Comparison of ENCODE assay signal across 8 mouse cellular contexts in the genomic region with DNA sequence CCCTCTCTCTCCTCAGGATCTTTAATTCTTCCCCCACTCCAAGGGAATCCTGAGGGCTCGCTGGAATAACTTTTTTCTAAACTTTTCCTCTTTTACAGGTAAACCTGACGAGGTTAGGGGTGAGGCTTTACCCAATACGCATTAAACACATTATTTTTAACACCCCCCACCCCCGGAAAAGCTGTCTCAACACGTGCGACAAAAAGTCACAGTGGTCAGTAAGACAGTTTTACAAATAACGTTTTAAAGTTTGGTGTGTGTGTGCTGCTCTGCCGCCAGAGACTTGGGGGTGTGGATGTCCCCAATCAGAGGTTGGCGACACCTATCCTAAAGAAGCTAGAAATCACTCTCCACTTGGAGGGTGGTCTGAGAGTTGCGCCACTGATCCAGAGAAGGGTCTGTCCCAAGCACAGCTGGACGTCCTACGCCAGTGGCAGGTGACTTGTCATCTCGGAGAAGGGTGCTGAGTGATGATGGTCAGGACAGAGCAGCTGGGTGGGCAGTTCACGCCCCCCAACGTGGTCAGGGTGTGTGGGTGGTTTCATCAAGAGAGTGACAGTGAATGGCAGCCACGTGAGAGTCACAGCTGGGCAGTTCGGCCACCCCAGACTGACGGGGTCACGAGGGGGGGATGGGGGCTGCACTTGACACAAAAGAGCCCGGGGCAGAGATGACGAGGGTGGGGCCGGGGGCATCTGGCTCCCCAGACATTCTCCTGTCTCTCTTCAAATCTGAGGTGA. TPM values are rescaled to one million over a fixed set of nuclear protein-coding genes. Genes with fewer than 3 reads are reported as not detected.
DNase-seq lines count a peak whose midpoint lies in the region; ATAC-seq and TF ChIP-seq lines count a peak whose summit lies in the region.

No protein-coding gene starts in this region.

- H3K27ac ChIP-seq in neural tube, embryonic 11.5 days (ENCODE audit: low read depth, low read length) = peak overlapping the region; percentile 100
- H3K27ac ChIP-seq in bone marrow macrophage, adult 2 months (ENCODE audit: insufficient read depth, low read depth, low read length) = peak overlapping the region; percentile 92
- peak overlapping the region; percentile 100 for H3K27ac ChIP-seq in stomach, postnatal 0 days (replicated peaks)

- H3K4me2 ChIP-seq in neural tube, embryonic 11.5 days (ENCODE audit: low read depth) = peak overlapping the region; percentile 84
- H3K4me2 ChIP-seq in stomach, postnatal 0 days (replicated peaks; ENCODE audit: low read depth) = peak overlapping the region; percentile 96

- no peak for DNase-seq in neural tube, embryonic 11.5 days (ENCODE audit: low spot score)
- no peak for DNase-seq in neural tube, embryonic 10.5 days (ENCODE audit: extremely low spot score, low spot score)
- peak; percentile 15 to 19 for DNase-seq in frontal cortex, postnatal 36 days (ENCODE audit: low spot score in 2 of 2)
- DNase-seq in kidney, adult 9 months = peak; percentile 63
- peak; percentile 48 for DNase-seq in lung, postnatal 36 days
- DNase-seq in stomach, postnatal 0 days (ENCODE audit: low spot score) = peak; percentile 45
- no peak for DNase-seq in left cerebral cortex, postnatal 25 days (ENCODE audit: low spot score in 2 of 2)

- peaks cover 3% of the 10 kb centered on the region; the same call in 1 of the 2 replicates for H3K36me3 ChIP-seq in neural tube, embryonic 11.5 days (ENCODE audit: control insufficient read depth, insufficient read depth, low read length)
- H3K36me3 ChIP-seq in stomach, postnatal 0 days (ENCODE audit: control insufficient read depth, insufficient read depth, low read length) = 0 out of 2 replicates have a peak, but pooled peaks cover 2% of the 10 kb centered on the region

- no peaks in the 10 kb centered on the region for H3K27me3 ChIP-seq in neural tube, embryonic 11.5 days (ENCODE audit: control insufficient read depth, insufficient read depth, low read length)
- no peaks in the 10 kb centered on the region for H3K27me3 ChIP-seq in stomach, postnatal 0 days (ENCODE audit: control insufficient read depth, insufficient read depth, low read length)

- TF ChIP-seq POLR2A in bone marrow macrophage, adult 2 months (IDR thresholded peaks at IDR 0.05; ENCODE audit: borderline replicate concordance, low read depth, low read length) = no peak

- intact Hi-C loops in left cerebral cortex, postnatal 25 days (cut with DNase I) = loop anchor here (2.0 to 5.0 kb wide), 3 partner anchors 45 to 270 kb away; a partner anchor contains a TSS

- H3K9me3 ChIP-seq in neural tube, embryonic 11.5 days (ENCODE audit: control insufficient read depth, low read length) = no peaks in the 10 kb centered on the region
- no peaks in the 10 kb centered on the region for H3K9me3 ChIP-seq in stomach, postnatal 0 days (ENCODE audit: control insufficient read depth, low read length)

- 0 out of 2 replicates have a peak, but pooled peaks have one; percentile 25 for ATAC-seq in neural tube, embryonic 11.5 days (ENCODE audit: insufficient read depth, low FRiP score, low TSS enrichment)
- no peak for ATAC-seq in stomach, postnatal 0 days (ENCODE audit: low FRiP score, low TSS enrichment)

- peak overlapping the region; percentile 99 for H3K9ac ChIP-seq in neural tube, embryonic 11.5 days (ENCODE audit: low read length)
- H3K9ac ChIP-seq in stomach, postnatal 0 days (ENCODE audit: low read length) = peak overlapping the region; percentile 99

- no peak for TF ChIP-seq CTCF in bone marrow macrophage, adult 2 months (IDR thresholded peaks at IDR 0.05; ENCODE audit: low read depth, low read length)
- no peak for TF ChIP-seq CTCF in stomach, postnatal 0 days (IDR thresholded peaks at IDR 0.05; ENCODE audit: low read depth)

- TF ChIP-seq EP300 in stomach, postnatal 0 days (optimal IDR thresholded peaks at IDR 0.05) = no peak

- peak overlapping the region; percentile 96 for H3K4me3 ChIP-seq in neural tube, embryonic 11.5 days (ENCODE audit: low read depth, low read length)
- peak overlapping the region; percentile 78 for H3K4me3 ChIP-seq in bone marrow macrophage, adult 2 months (ENCODE audit: insufficient read depth, low read length)
- peak overlapping the region; percentile 98 for H3K4me3 ChIP-seq in stomach, postnatal 0 days (ENCODE audit: low read depth, low read length)

- H3K4me1 ChIP-seq in neural tube, embryonic 11.5 days (ENCODE audit: control insufficient read depth, insufficient read depth, low read length) = peaks cover 50% of the 10 kb centered on the region
- peaks cover 18% of the 10 kb centered on the region for H3K4me1 ChIP-seq in bone marrow macrophage, adult 2 months (ENCODE audit: control insufficient read depth, insufficient read depth, low read length)
- peaks cover 25% of the 10 kb centered on the region for H3K4me1 ChIP-seq in stomach, postnatal 0 days (replicated peaks; ENCODE audit: control insufficient read depth, insufficient read depth)

- 1% methylated on average over 22 of the region's 22 CpGs for WGBS in neural tube, embryonic 11.5 days
- WGBS in stomach, postnatal 0 days = under 1% methylated on average over 22 of the region's 22 CpGs

RNA-seq across cellular contexts. Expression of a gene that starts 1.4 kb away (rescaled TPM):
- 57.3 and 60.1 TPM in 2 replicates for polyA plus RNA-seq in neural tube, embryonic 11.5 days (2014; fragmentation: Nextera tagmentation; extraction: Ambion mirVana)
- 134 and 137 TPM in 2 replicates for polyA plus RNA-seq in bone marrow macrophage, adult 2 months (2012; ENCODE audit: insufficient read depth, insufficient read length, missing spikeins)
- polyA plus RNA-seq in stomach, postnatal 0 days (2015; fragmentation: Nextera tagmentation; extraction: Ambion mirVana) = 18.4 and 18.9 TPM in 2 replicates
- total RNA-seq in left cerebral cortex, postnatal 25 days (2021) = 100 to 1,000 TPM; 449 to 474 TPM

RNA-seq across cellular contexts. Expression of a gene that starts 27.5 kb away (rescaled TPM):
- 125 and 129 TPM in 2 replicates for polyA plus RNA-seq in neural tube, embryonic 11.5 days (2014; fragmentation: Nextera tagmentation; extraction: Ambion mirVana)
- 69.8 and 73.7 TPM in 2 replicates for polyA plus RNA-seq in bone marrow macrophage, adult 2 months (2012; ENCODE audit: insufficient read depth, insufficient read length, missing spikeins)
- polyA plus RNA-seq in stomach, postnatal 0 days (2015; fragmentation: Nextera tagmentation; extraction: Ambion mirVana) = 153 and 170 TPM in 2 replicates
- total RNA-seq in left cerebral cortex, postnatal 25 days (2021) = 100 to 1,000 TPM; 105 to 109 TPM

RNA-seq across cellular contexts. Expression of a gene that starts 27.5 kb away (rescaled TPM):
- polyA plus RNA-seq in neural tube, embryonic 11.5 days (2014; fragmentation: Nextera tagmentation; extraction: Ambion mirVana) = 27.8 and 28.8 TPM in 2 replicates
- 4.6 and 4.8 TPM in 2 replicates for polyA plus RNA-seq in bone marrow macrophage, adult 2 months (2012; ENCODE audit: insufficient read depth, insufficient read length, missing spikeins)
- polyA plus RNA-seq in stomach, postnatal 0 days (2015; fragmentation: Nextera tagmentation; extraction: Ambion mirVana) = 46.2 and 49.4 TPM in 2 replicates
- 100 to 1,000 TPM; 141 to 143 TPM for total RNA-seq in left cerebral cortex, postnatal 25 days (2021)

RNA-seq across cellular contexts. Expression of a gene that starts 27.6 kb away (rescaled TPM):
- 44.7 and 48.4 TPM in 2 replicates for polyA plus RNA-seq in neural tube, embryonic 11.5 days (2014; fragmentation: Nextera tagmentation; extraction: Ambion mirVana)
- polyA plus RNA-seq in bone marrow macrophage, adult 2 months (2012; ENCODE audit: insufficient read depth, insufficient read length, missing spikeins) = 22.5 and 23.2 TPM in 2 replicates
- polyA plus RNA-seq in stomach, postnatal 0 days (2015; fragmentation: Nextera tagmentation; extraction: Ambion mirVana) = 9.1 and 9.5 TPM in 2 replicates
- total RNA-seq in left cerebral cortex, postnatal 25 days (2021) = 10 to 100 TPM; 35.9 to 41.3 TPM

RNA-seq across cellular contexts. Expression of a gene that starts 30.2 kb away (rescaled TPM):
- 13.1 and 17.2 TPM in 2 replicates for polyA plus RNA-seq in neural tube, embryonic 11.5 days (2014; fragmentation: Nextera tagmentation; extraction: Ambion mirVana)
- not detected in 2 replicates for polyA plus RNA-seq in bone marrow macrophage, adult 2 months (2012; ENCODE audit: insufficient read depth, insufficient read length, missing spikeins)
- polyA plus RNA-seq in stomach, postnatal 0 days (2015; fragmentation: Nextera tagmentation; extraction: Ambion mirVana) = 14.9 and 17.8 TPM in 2 replicates
- 1 to 10 TPM; 3.6 to 3.8 TPM for total RNA-seq in left cerebral cortex, postnatal 25 days (2021)

Comparison
In these comparisons a context has a peak if more than half of its experiments do, and no peak if none do; other contexts are left out.
1. DNase-seq: peak in frontal cortex, postnatal 36 days (2 of 2), kidney, adult 9 months (single experiment), lung, postnatal 36 days (single experiment) and stomach, postnatal 0 days (single experiment); none in neural tube, embryonic 11.5 days (single experiment), neural tube, embryonic 10.5 days (single experiment) and left cerebral cortex, postnatal 25 days (0 of 2).
2. Peak in every context shown above with its lines, with median percentiles within 50 percentile points of each other: H3K27ac ChIP-seq and H3K4me3 ChIP-seq.